Mouse (Mus musculus): ENCODE results near the gene Itga4.
A peak's percentile ranks its signal among the peaks of the same experiment; 100 is the strongest.

The Itga4 gene

DNA sequence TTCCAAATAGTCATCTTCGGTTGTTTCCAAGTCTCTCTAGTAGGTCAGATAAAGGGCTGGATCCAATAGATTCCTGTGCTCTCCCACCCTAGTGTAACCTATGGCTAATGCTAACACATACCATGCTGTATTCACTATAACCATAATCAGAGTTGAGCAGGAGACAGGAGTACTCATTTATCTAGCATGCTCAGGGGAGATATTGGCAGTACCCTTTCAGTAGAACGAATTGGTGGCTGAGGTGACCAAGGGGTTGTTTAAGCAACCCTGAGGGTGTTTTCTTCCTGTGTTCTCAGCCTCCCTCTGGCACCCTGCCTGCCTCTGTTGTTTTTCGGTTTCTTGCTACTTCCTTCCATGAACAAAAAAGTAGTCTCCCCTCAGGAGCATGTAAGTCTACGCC, 4.1 kb downstream of the Itga4 start:
- no peak for ATAC-seq (ENCODE audit: insufficient number of reproducible peaks, low FRiP score, low TSS enrichment)

DNA sequence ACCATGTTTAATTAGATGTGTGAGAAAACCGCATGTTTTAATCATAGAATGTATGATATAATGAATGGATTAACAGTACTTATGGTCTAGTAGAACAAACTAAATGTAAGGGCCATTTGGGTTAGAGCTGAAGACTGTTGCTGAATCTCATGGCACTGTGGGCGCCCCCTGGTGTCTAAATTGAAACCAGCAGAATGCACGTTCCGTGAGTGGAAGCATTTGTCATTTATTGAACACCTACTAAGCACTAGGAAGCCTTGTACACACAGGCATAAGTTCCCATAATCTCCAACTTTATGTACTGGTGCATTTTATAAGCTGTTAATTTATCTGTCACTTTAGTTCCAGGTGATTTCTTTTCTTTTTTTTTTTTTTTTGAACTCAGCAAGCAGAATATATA, 10.4 kb downstream of the Itga4 start:
- ATAC-seq (ENCODE audit: insufficient number of reproducible peaks, low FRiP score, low TSS enrichment) = peak; percentile 58; the same call in 1 of the 2 replicates

DNA sequence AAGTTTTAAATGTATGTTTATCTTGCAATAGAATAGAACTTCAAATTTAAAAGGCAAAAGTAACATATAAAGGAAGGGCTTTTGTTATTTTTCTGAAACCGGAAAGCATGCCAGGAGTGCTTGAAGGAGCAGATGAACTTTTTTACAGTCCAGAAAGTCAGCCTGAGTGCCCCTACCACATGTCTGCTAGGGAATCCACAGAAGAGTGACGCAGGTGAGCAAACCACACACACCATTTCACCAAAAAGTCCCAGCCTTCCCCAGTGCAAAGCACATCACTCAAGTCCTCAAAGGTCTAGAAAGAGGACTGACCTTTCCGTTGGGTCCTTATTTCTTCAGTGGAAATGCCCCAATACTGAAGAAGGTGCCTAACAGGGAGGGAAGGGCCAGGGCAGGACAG, 11.3 kb downstream of the Itga4 start:
- no peak for ATAC-seq (ENCODE audit: insufficient number of reproducible peaks, low FRiP score, low TSS enrichment)

DNA sequence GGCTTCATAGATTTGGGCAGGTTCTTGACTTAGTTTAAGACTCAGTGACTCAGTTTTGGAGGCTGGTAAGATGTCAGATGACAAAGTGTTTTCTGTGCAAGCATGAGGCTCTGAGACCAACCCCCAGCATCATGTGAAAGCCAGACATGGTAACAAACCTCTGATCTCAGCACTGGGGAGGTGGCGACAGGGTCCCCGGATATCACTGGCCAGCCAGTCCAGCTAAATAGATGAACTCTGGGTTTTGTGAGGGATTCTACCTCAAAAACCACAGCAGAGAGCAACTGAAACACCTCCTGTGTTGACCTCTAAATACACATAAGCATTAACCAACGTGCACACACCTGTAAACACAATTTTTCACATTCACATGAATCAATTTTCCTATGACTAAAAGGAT, 12.0 kb downstream of the Itga4 start:
- ATAC-seq (ENCODE audit: insufficient number of reproducible peaks, low FRiP score, low TSS enrichment) = no peak

DNA sequence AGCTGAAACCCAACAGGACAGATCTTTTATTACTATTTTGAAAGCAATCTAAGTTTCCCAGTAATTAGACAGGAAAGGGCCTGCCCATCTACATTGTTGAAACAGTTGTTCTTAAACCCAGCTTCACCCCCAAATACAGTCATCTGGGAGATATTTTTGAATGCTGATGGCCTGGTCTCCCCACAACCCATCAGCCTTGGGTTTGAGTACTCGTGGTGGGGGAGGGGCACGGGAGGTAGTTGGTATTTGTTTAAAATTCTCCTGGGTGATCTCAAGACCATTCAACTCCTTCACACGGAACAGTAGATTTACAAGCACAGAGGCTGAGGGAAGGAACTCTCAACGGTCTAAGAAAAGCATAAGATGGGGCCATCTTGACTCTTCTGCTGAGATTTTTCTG, 13.6 kb downstream of the Itga4 start:
- ATAC-seq (ENCODE audit: insufficient number of reproducible peaks, low FRiP score, low TSS enrichment) = no peak

DNA sequence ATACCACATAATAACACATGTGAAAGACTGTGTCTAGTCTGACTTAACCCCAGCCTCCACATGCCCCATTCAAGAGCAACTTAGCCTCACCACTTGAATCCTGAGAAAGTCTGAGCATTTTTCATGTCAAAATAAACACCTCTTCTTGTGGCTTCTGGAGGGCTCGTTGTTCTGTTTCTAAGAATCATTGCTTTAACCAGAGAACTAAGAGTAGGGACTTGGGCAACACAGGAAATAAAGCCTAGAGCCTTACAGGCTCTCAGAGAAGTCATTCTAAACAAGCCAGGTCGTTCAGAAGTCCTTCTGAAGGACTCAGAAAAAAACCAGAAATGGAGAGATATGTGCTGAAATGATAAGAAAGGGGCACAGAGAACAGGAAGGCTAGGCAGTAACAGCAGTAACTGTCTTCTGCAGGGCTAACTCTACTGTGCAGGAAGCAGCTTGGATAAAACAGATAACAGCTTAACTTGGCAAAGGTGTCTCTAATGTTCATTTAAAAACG, 14.9 kb downstream of the Itga4 start:
- no peak for ATAC-seq (ENCODE audit: insufficient number of reproducible peaks, low FRiP score, low TSS enrichment)

DNA sequence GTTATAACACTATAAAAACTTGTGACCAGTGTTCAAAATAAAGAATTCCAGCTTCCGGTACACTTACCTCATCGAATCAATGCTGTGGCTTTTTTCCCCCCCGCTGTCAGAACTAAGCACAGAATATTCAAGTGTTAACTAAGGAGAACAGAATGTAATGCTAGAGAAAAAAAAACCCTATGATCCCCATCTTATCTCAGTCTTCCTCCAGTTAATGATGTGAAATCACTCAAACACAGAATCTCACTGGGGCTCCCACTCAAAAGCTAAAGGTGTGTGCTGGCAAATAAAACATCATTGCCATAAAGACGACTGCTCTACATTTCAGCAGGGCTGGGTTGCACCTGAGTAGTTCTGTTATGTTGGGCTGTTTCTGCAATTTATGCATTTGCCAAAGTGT, 16.6 kb downstream of the Itga4 start:
- no peak for ATAC-seq (ENCODE audit: insufficient number of reproducible peaks, low FRiP score, low TSS enrichment)

DNA sequence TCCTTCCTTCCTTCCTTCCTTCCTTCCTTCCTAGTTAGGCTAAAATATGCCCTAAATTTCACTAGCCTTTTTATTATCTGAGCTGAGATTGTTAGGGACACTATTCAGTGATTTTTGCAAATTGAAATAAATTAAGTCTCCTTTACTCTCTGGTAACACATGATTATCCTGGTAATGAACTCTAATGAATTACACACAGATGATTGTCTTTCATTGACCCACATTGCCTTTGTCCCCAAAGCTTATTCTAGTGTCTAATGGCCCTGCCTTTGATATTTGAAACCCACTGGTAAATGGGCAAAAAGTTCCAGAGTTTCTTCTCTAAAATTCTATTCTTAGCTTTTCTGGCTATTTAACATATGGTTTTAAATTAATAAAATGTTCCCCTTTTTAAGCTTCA, 23.4 kb downstream of the Itga4 start:
- no peak for ATAC-seq (ENCODE audit: insufficient number of reproducible peaks, low FRiP score, low TSS enrichment)

DNA sequence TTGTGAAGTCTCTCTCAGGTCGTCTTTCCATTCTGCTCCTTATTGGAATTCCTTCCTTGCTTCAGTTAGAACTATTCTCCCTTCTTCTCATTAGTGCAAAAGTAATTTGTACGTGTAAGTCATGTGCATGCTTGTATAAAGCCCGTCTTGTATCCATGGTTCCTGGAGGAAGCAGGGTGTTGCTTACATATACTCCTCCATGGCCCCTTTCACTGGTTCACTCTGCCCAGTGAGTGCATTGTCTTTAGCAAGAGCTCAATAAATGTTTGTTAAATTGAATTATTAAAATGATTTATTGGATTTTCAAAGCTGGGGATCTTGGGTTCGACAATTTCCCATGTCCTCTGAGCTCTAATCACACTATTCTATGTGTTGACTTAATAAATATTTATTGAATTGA, 29.0 kb downstream of the Itga4 start:
- no peak for ATAC-seq (ENCODE audit: insufficient number of reproducible peaks, low FRiP score, low TSS enrichment)

DNA sequence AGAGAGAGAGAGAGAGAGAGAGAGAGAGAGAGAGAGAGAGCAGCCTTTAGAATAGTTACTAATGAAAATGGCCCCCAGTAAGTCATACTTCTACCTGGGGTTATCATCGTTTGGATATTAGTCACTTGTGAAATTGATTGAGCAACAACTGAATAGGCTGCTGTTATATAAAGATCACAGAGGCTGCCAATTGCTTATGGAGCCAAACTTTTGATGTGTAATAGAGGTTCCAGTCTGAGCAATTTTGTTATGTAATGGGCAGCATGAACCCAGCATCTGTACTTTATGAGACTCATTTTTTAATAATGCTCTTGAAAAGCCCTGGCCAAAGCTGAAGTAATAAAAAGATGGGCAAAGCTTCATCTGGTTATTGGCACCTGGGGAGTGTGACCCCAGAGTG, 34.9 kb downstream of the Itga4 start:
- no peak for ATAC-seq (ENCODE audit: insufficient number of reproducible peaks, low FRiP score, low TSS enrichment)

DNA sequence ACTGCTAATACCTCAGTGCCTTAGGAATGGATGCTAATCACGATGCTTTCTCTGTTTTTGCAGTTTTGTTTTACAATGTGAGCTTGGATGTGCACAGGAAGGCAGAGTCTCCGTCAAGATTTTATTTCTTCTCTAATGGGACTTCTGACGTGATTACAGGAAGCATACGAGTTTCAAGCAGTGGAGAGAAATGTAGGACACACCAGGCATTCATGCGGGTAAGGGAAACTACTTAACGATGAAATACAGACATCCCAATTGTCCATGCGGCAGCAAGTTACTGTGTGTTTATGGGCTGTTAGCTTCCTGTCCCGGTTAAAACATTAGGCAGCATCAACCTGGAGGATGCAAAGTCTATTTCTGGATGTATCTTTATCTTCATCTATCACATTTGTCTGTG, 36.7 kb downstream of the Itga4 start:
- ATAC-seq (ENCODE audit: insufficient number of reproducible peaks, low FRiP score, low TSS enrichment) = no peak

DNA sequence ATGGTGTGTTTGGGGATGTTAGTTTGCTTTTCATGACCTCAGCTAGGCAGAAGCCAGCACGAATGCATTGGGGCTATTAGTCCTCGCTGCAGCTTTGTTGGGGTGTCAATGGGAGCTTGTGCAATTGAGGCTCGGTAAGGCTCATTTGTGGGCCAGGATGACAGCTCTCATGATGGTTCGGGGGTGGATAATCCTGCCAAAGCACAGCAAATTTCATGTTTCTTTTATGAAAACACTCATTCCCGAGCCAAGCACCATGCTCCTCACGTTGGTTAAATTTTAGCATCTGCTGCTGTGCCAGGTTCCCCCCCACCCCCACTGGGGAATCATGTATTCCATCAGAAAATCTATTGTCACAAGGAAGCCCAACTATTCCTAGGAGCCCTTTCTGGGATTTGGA, 37.2 kb downstream of the Itga4 start:
- ATAC-seq (ENCODE audit: insufficient number of reproducible peaks, low FRiP score, low TSS enrichment) = no peak

DNA sequence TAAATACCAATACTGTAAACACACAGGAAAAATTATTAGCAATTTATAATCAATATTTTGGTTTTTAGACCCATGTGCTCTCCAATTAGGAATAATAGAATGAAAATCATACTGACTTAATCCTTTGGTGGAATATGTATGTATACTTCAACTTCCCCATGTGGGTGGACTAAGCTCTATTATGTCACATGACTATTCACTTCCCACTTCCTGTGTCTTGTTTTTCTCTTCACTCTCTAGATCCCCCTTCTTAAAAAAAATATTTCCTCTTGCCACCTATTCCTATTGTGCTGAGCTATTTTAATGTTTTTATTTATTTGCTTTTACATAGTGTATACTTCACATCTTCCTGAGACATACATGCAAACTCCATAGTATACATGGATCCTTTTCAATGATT, 47.2 kb downstream of the Itga4 start:
- no peak for ATAC-seq (ENCODE audit: insufficient number of reproducible peaks, low FRiP score, low TSS enrichment)

DNA sequence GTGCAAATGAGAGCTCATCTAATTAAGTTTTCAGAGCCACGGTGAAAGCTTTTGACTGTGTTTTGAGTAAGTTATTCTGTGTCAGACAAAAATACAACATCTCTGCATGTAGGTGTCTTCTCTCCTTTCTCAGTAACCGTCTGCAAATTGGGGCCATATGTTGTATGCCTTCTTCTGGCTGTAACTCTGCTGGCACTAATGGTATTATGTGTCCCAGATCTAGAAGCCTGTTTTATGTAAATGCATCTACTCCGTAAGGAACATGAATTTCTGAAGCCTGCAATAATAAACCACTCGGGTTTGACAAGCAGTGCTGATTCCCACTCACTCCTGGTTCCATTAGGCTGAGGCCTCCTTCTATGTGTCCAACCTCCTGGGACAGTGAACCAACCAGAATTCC, 52.3 kb downstream of the Itga4 start:
- no peak for ATAC-seq (ENCODE audit: insufficient number of reproducible peaks, low FRiP score, low TSS enrichment)

DNA sequence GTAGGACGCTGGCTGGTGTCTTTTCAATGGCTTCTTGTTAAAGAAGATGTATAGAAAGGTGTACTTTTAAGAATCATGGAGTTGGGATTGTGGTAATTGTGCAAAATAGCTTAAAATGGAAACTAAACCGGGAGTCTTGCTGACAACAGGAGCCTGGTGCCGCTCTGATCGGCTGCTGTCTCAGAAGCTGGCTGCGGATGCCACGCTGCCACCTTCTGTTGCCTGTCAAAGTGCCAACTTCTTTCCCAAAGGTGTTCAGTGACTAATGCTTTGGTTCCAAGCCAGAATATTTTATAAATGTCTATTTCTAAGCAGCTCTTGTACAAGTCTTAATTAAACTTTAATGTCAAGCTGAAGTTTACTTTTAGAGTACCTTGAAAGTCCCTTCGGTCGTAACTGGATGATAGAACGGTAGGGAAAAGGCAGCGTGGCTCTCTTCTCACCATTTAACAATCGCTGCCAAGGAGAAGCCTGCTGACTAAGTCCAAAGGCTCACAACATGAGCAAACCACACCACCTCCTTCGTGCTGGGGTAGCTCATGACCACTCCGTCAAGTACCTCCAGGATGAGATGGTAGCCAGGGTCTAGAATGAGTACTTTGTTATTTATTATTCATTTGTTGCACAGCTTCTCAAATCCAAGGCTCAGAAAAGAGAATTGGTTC, 54.4 kb downstream of the Itga4 start:
- peak; percentile 87 for ATAC-seq (ENCODE audit: insufficient number of reproducible peaks, low FRiP score, low TSS enrichment)

DNA sequence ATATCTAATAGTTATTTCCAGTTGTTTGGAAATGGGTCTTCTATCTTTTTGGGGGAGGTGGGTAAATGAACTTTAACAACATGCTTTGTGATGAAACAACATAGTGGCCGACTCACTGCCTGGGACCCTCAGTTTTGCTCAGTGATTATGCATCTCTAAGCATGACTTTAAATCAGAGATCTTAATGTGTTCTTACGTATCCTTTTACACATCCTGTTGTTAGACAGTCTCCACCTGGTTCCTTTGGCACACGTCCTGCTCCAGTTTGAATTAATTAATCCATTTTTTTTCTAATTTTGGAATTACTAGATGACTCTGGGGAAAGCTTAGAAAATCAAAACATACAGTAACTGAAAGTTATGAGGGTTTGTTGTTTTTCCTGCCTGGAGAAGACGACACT, 57.3 kb downstream of the Itga4 start:
- ATAC-seq (ENCODE audit: insufficient number of reproducible peaks, low FRiP score, low TSS enrichment) = no peak

DNA sequence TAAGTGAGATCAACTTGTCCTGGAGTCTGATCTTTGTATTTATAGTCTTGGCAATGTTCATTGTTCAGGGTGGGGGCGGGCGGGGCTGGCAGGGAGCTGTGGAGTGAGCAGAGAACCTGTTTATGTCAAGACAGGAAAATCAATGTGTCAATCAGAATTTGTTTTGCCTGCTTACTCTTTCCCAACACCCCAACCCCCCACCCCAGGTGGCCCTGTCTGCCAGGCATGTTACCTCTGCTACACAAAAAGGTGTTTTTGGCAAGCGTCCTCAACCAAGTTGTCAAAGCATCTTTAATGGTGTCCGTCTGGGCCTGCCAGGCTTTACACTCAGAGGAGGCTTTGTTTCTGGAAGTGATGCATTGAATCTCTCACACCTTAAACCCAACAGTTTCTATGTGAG, 59.9 kb downstream of the Itga4 start:
- no peak for ATAC-seq (ENCODE audit: insufficient number of reproducible peaks, low FRiP score, low TSS enrichment)

DNA sequence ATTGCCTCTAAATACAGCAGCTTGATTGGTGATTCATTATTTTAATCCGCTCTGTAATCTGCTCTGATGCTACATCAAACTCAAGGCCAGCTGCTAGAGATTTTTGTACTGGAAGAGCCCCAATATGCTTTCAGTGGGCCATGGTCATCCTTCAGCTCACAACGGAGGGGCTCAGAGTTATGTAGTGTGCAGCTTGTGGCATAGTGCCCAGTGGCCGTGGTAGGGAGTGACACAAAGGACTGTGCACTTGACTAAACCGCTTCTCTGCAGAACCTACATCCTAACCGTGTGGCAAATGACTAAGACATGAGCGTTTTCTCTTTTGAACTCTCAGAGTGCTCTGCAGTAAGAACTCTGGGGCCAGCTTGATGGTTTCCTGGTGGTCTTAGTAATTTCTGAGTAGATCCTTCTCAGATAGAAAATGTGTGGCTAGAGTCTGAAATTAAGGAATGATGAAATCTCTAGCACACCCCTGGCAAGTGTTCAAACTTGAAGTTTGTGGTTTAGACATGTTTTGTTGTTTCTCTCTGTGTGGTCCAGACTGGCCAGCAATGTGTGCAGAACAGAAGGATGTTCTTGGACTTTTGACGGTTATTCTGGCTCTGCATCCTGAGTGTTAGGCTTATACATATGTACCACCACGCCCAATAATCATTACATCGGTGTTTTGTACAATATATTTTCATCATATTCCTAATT, 61.1 kb downstream of the Itga4 start:
- ATAC-seq (ENCODE audit: insufficient number of reproducible peaks, low FRiP score, low TSS enrichment) = no peak

DNA sequence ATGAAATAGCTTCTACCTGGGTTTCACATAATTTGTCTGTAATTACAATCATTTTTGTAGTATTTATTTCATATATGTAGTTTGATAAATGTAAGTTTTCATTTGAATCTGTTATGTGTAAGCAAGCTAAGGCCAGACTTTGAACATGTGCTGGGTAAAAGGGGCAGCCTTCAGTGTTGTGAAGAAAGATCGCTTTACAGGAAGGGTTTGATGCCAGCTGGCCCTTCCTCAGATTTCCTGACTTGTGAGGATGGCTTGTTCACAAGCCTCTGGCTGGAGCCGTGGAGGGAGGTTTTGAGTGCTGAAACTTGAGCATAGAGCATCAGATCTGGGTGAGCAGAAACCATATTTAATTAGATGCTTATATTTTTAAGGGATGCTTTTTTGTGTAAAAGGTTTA, 72.9 kb downstream of the Itga4 start:
- ATAC-seq (ENCODE audit: insufficient number of reproducible peaks, low FRiP score, low TSS enrichment) = no peak

DNA sequence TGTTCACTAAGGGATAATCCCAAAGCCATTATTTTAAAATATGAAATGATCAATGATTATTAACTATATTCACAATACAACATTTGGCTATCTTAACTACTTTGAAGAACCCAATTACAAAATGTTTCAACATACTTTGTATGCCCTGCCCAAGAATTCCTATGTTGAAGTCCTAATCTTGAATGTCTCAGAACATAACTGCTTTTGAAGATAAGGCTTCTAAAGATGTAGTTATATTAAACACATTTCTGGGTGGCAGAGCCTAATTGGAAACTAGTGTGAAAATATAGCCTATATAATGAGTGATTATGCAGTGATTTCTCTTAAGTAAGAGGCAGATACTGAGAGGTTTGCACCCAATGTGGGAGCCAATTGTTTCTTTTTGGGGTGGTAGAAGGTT, 79.4 kb downstream of the Itga4 start:
- ATAC-seq (ENCODE audit: insufficient number of reproducible peaks, low FRiP score, low TSS enrichment) = no peak

DNA sequence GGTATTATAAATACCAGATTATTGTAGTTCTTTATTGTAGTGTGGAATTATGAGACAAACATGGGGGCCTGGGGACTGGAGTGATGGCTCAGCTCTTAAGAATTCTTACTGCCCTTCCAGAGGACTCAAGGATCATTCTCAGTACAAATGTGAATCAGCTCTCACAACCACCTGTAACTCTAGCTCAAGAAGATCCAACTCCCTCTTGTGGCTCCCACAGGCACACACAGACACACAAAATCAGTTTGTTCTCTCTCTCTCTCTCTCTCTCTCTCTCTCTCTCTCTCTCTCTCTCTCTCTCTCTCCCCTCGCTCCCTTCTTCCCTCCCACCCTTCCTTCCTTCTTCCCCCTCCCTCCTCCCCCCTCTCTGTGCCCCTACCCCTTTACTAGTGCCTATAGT, 80.9 kb downstream of the Itga4 start:
- ATAC-seq (ENCODE audit: insufficient number of reproducible peaks, low FRiP score, low TSS enrichment) = no peak

DNA sequence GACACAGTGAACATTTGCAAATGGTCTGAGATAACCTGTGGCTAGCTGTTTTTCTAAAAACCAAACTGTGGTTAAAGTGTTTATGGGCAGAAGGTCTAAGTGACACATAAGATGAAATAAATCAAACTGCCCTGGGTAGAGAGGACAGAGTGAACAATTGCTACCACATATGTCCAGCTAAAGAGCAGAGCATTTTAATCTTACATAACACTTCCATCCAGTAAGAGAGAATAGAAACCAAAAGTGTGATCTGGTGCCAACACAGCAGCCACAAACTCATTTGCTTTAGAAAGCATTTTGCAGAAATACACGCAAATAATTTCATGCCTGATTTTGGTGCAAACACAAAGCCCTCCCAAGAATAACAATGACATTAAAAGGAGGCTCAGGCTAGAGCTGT, 83.8 kb downstream of the Itga4 start:
- no peak for ATAC-seq (ENCODE audit: insufficient number of reproducible peaks, low FRiP score, low TSS enrichment)
